Mouse (Mus musculus) kidney, adult 11 months (tissue): ENCODE measurements around the gene Eif4e.

Source experiments
- DNase-seq: peaks from one replicate; pipeline ENCODE4 v3.0.0; 2022

Gene Eif4e

GRCm38 (mm10) chr3:138526073-138526915 is at the start of gene Eif4e:
Gene Eif4e, plus strand, starts transcription at chr3:138526179.
- DNase-seq, result peak; percentile 77

- no peak for DNase-seq
Observed at GRCm38 (mm10) chr3:138479489-138479888, 46.5 kb upstream of the Eif4e start.

DNA sequence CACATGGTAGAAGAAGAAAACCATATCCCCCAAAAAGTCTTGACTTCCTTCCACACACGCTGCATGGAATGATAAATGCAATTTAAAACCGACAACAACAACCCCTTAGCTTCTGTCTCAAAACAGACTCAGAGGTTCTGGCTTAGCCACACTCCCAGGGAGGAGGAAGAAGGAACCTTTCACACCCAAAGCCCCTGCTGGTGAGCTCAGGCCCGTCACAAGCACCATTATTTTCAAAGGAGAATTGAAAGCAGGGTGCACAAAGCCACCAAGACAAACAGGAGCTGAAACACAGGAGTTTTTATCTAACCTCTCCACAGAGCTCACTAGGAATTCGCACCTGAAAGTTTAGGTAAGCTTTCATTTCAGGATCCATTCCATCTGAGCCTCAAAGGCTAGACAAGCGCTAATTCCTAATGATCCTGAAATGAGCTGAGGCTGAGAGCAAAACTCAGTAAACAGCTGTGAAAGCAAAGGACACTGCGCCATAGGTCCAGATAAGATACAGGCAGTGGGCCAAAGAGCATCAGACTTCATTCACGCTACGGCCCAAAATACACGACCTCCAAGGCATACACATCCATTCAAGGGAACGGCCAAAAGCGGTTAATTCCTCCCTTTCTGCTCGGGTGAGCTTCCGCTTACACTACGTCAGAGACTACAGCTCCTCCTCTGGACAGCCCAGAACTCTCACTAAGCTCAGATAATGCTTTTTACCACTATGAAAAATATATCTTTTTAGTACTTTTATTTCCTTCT is 44.3 kb upstream of the Eif4e start:
- no peak for DNase-seq

DNA sequence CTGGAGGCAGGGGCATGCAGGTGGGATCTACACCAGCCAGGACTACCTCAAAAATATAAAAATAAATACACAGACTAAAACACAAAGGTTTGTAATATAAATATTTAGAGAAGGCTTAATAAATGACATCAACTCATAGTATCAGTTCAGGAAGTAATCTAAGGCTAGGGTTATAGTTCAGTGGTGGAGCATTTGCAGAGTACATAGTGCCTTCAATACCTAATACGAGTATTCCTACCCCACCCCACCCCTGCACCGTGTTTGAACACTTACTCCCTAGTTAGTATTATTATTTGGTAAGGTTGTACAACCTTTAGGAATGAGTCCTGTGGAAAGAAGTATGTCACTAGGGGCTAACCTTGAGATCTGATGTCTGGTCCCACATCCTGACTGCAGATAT is 42.7 kb upstream of the Eif4e start:
- no peak for DNase-seq

DNA sequence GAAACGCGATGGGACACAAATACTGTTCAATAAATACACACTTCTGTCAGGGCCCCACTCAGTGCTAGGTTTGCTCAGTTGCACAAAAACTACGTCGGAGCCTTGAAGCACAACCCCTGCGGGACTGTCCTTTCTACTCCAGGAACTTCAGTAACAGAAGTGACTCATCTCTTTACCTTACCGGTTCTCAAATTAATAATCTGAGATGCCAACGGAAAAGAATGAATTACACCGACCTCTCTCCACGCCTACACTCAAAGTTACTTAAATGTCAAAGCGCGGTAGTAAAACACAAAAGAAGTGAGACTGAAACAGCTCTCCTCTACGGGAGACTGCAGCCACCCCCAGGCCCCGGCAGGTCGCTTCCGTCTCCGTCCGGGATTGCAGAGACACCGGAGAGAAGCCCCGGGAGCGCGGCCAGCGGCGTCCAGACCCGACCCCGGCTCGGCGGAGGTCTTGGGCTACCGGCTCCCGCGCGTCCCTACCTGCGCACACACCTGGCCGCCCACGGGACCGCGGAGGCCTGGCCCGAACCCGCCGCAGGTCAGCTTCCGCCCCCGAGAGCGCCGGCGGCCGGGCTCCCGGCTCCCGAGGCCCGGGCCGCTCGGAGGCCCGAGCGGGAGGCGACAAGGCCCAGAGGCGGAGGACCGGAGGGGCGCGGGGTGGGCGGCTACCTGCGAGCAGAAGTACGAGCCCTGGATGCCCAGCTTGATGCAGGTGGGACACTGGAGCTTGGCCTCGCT is 37.2 kb upstream of the Eif4e start:
- DNase-seq, result no peak

DNA sequence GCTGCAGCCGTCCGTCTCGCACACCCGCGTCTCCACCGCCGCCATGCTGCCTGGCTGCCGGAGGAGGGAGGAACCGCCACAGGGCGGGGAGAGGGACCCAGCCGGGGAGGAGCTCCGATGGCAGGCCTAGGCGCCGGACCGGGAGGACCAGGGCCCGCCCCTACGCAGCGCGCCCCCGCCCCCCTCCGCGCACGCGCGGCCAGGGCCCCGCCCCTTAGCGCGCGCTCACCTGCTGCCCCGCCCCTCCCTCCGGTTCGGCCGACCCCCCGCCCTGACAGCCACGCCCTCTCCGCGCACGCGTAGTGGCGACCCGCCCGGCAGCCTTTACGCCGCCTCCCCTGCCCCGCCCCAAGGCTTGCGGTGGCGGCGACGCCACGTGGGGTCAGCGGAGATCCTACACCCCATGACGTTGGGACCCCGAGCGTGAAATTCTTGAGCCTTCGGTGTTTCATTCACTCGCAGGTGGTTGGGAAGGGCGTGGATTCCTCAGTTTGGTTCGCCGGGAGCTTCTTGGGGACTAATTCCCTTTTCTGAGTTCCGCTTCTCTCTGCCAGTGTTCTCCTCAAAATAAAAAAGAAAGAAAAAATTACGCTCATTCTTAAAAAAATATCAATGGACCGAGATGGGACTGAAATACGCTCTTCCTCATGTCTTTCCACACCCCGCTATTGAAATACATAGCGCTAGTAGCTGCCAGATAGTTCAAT is 36.5 kb upstream of the Eif4e start, which contains the start of gene Metap1:
Gene Metap1 (minus strand): TSS at position 189 of the 707 bp plus-strand sequence.
- DNase-seq, result peak; percentile 92

GRCm38 (mm10) chr3:138490034-138490337 is 36.0 kb upstream of the Eif4e start:
- no peak for DNase-seq

- DNase-seq, result no peak
Observed at GRCm38 (mm10) chr3:138493668-138494067, 32.3 kb upstream of the Eif4e start.

DNA sequence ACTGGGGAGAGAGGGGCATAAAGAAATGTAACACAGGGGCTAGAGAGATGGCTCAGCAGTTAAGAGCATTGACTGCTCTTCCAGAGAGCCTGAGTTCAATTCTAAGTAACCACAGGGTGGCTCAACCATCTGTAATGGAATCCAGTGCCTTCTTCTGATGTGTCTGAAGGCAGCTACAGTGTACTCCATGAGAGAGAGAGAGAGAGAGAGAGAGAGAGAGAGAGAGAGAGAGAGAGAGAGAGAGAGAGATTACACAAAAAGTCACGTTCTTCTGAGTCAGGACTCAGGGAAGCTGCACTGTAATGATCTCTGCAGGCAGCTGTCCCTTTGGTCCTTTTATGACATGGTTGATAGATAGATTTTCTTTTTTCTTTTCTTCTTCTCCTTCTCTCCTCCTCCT is 31.4 kb upstream of the Eif4e start:
- DNase-seq, result no peak

- no peak for DNase-seq
Observed at GRCm38 (mm10) chr3:138495166-138496145, 30.5 kb upstream of the Eif4e start.

DNA sequence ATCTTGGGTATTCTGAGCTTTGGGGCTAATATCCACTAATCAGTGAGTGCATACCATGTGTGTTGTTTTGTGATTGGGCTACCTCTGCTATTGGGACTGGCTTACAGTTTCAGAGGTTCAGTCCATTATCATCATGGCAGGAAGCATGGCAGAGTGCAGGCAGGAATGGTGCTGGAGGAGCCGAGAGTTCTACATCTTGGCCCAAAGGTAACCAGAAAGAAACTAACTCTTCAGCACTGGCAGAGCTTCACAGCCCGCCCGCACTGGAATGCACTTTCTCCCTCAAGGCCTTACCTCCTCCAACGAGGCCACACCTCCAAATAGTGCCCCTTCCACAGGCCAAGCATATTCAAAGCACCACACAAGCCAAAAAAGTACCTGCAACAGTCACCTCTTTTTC is 27.2 kb upstream of the Eif4e start:
- no peak for DNase-seq

DNA sequence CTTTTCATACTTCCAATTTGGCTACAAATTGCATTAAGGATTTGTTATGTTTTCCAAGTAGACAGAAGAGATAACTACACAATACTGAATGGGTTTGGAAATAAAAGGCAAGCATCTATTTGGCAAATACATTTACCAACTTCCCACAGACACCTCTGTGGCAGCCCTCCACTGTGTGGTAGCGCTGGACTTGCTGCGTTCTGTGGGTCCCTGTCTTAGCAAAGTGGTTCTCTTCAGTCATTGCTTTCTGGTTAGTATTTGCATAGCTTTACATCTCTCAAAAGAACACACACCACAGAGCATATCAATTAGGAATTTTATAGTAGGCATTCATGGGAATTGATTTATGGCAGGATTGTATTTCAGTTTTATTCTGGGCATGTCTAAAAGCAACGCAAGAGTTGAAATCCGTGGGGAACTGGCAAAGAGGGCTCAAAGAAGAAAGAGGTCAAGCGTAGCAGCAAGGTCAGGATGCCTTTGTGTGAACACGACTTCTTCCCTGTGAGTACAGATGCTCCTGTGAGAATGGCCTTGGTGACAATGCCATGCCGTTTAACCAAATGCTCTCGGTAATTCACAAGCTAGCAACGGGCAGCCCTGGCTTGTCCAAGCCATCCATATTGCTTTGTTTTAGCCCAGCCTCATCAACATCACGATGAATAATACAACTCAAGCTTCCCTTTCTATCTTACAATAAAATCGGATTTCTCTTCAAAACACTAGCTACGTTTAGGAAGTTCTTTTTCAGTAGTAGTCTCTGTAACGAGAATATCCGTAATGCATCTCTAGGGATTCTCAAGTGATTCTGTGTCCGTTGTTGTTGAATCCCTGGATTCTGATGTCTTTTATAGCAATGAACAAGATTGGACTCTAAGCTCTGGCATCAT is 25.9 kb upstream of the Eif4e start:
- DNase-seq, result no peak

- no peak for DNase-seq
Observed at GRCm38 (mm10) chr3:138503754-138504153, 22.2 kb upstream of the Eif4e start.

GRCm38 (mm10) chr3:138506749-138507148 is 19.2 kb upstream of the Eif4e start:
- DNase-seq, result no peak

DNA sequence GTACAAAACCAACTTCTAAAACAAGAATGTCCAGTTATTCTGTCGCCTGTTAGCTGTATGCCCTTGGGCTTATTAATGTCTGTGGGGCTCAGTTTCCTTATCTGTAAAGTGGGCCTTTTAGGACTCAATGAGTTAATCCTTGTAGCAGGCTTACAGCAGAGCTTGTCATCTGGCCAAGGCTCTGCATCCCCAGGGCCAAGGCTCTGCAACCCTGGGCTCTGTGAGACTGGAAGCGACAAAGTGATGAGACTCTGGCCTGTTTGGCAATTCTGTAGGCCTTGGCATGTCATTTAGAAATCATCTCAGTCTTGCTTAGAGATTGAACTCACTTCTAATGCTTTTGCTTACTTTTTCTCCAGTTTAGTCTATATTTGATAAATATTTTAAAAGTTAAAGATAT is 16.4 kb upstream of the Eif4e start:
- DNase-seq, result no peak

DNA sequence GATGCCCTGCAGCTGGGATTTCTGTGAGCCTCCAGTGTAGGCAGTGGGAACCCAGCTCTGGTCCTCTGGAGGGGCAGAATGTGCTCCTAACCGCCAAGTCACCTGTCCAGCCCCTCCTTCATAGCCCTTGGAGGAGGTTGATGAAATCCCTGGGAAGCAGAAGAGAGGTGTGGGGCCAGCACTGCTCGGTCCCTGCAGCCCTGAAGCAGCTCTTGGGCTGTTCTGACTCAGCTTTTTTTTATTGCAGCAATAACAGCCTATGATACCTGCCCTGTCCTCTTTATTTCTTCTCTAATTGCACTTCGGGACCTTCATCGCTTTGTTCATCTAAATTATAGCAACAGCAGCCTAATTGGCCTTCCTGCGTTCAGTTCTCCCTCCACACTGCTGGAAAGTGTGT is 15.5 kb upstream of the Eif4e start:
- no peak for DNase-seq

DNA sequence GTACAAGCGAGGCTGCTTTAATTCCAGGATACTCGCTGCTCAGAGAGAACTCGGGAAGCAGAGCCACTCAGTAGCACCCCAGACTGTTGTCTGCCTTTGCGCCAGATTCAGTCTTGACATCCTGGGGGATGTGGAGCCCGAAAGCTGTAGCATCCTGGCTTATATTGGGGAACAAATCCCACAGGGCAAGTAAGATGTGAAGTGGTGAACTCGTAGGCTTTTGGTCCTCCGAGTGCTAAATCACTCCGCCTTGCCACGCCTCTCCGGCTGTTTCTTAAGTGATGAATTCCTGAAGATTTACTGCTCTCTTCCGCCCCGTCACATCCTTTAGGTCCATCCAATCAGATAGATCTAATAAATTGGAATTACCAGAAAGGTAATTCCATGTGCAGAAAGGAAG is 12.7 kb upstream of the Eif4e start:
- DNase-seq, result peak; percentile 13

- DNase-seq, result no peak
Observed at GRCm38 (mm10) chr3:138514749-138515148, 11.2 kb upstream of the Eif4e start.

- no peak for DNase-seq
Observed at GRCm38 (mm10) chr3:138515656-138516370, 10.2 kb upstream of the Eif4e start.

DNA sequence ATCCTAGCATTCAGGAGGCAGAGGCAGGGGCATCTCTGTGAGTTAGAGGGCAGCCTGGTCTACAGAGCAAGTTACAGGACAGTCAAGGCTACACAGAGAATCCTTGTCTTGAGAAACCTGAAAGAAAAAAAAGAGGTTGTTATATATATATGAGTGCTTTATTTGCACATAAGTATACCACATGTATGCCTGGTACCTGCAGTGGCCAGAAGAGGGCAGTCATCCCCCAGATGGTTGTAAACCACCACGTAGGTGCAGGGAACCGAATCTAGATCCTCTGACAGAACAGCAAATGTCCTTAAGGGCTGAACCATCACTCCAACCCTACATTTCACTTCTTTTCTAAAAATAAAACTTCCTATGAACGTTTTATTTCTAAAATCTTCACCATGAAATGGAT is 8.1 kb upstream of the Eif4e start:
- no peak for DNase-seq
